Mouse (Mus musculus): Measurements from ENCODE around the gene Lix1l. TPM values are rescaled to one million over a fixed set of nuclear protein-coding genes. Genes with fewer than 3 reads are reported as not detected.

Gene Lix1l
- total RNA-seq, 4 experiments from 2014 or later: 20.9 to 31.1 (median 25.8) TPM

DNA sequence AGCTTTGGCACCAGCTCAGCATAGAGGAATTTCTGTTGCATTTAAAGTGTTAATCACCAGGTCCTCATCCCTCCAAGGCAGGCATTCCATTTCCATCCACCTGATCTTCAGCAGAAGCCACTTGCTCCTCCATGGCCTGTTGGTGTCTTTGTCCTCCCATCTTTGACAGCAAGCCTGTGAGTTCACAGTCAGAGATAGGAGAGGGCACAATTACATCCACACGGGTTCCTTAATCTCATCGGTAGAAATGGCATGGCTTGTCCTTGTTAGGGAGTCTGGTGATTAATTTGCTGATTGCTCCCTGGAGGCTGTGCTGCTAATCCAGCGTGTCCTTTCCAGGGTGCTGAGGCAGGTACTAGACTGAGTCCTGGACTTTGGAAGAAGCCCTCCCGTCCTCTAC lies 72.6 kb downstream of the Lix1l start:
- DNase-seq (ENCODE audit: low spot score): no peak

GRCm38 (mm10) chr3:96674442-96674841 lies 73.5 kb downstream of the Lix1l start:
- no peak for DNase-seq (ENCODE audit: low spot score)

GRCm38 (mm10) chr3:96675171-96675570 lies 74.2 kb downstream of the Lix1l start:
- no peak for DNase-seq (ENCODE audit: low spot score)

- DNase-seq (ENCODE audit: low spot score): no peak
These were observed 74.7 kb downstream of the Lix1l start for GRCm38 (mm10) chr3:96675690-96676089.

Other genes with a start within 250 kb of the Lix1l start
- gene BC107364, start 148.8 kb upstream of the Lix1l start, total RNA-seq (2022): not detected
- gene Hfe2, start 76.0 kb upstream of the Lix1l start, total RNA-seq (2022): 100 to 1,000 TPM; 271 to 333 (median 312) TPM
- gene Txnip, start 43.2 kb upstream of the Lix1l start, total RNA-seq (2022): 100 to 1,000 TPM; 346 to 908 (median 654) TPM
- gene Gm16253, start 24.2 kb upstream of the Lix1l start, total RNA-seq (2022): 1 to 10 TPM in 3 of 4 experiments, not detected in 1; 2.5 to 3.3 (median 3.2) TPM
- gene Polr3gl, start 7.0 kb upstream of the Lix1l start, total RNA-seq (2022): 10 to 100 TPM; 31.7 to 35.2 (median 34.7) TPM
- 1 to 10 TPM; 1.1 to 2.5 (median 2.0) TPM for gene Ankrd34a, start 4.5 kb upstream of the Lix1l start, total RNA-seq (2022)
- gene Rbm8a, start 28.8 kb downstream of the Lix1l start, total RNA-seq (2022): 10 to 100 TPM; 29.0 to 39.9 (median 32.0) TPM
- 10 to 100 TPM; 33.9 to 41.4 (median 36.5) TPM for gene Pex11b, start 34.2 kb downstream of the Lix1l start, total RNA-seq (2022)
- under 1 TPM in 2 of 4 experiments, not detected in 2; 0.11 to 0.25 TPM for gene Gm42957, start 34.3 kb downstream of the Lix1l start, total RNA-seq (2022)
- under 1 TPM; 0.22 to 0.43 (median 0.33) TPM for gene Itga10, start 44.4 kb downstream of the Lix1l start, total RNA-seq (2022)
- 1 to 10 TPM in 3 of 4 experiments, under 1 TPM in 1; 0.57 to 2.1 (median 1.6) TPM for gene Ankrd35, start 69.0 kb downstream of the Lix1l start, total RNA-seq (2022)
- 10 to 100 TPM; 12.6 to 15.1 (median 14.5) TPM for gene Pias3, start 95.2 kb downstream of the Lix1l start, total RNA-seq (2022)
- 1 to 10 TPM; 2.9 to 4.0 (median 3.2) TPM for gene Nudt17, start 107.4 kb downstream of the Lix1l start, total RNA-seq (2022)
- 10 to 100 TPM; 22.8 to 25.7 (median 24.0) TPM for gene Polr3c, start 126.5 kb downstream of the Lix1l start, total RNA-seq (2022)
- 10 to 100 TPM; 21.5 to 32.5 (median 27.8) TPM for gene Rnf115, start 126.5 kb downstream of the Lix1l start, total RNA-seq (2022)
- gene Pdzk1, start 228.1 kb downstream of the Lix1l start, total RNA-seq (2022): not detected
- not detected for gene Cd160, start 228.2 kb downstream of the Lix1l start, total RNA-seq (2022)